Mouse (Mus musculus) forebrain, embryonic 10.5 days (tissue): Measurements from ENCODE around the gene 1700025B11Rik. TPM values are rescaled to one million over a fixed set of nuclear protein-coding genes. Genes with fewer than 3 reads are reported as not detected.
"Not testable (repeated sequence)": the region's sequence is repeated elsewhere in the genome, so short reads cannot be mapped to it uniquely, and the experiment has no call there.

Experiments used
- DNase-seq: peaks from one replicate; pipeline ENCODE4 v3.0.0-alpha.2; 2017; ENCODE audit warnings: low spot score; ENCODE audit errors: extremely low spot score
- H3K27ac ChIP-seq: fragments of 300-500 bp; sonication (generic); 2 replicates; pipeline ENCODE4 v1.5.1; 2016; ENCODE audit warnings: mild to moderate bottlenecking
- H3K27me3 ChIP-seq: fragments of 300-500 bp; sonication (generic); 2 replicates; pipeline ENCODE4 v1.6.1; 2016; ENCODE audit warnings: mild to moderate bottlenecking; ENCODE audit not compliant: poor library complexity, severe bottlenecking
- H3K36me3 ChIP-seq: fragments of 300-500 bp; sonication (generic); replicated peaks from 2 replicates; pipeline ENCODE4 v1.6.1; 2016; ENCODE audit warnings: mild to moderate bottlenecking, moderate library complexity
- H3K4me1 ChIP-seq: fragments of 300-500 bp; sonication (generic); 2 replicates; pipeline ENCODE4 v1.6.1; 2016
- H3K4me3 ChIP-seq: fragments of 300-500 bp; sonication (generic); 2 replicates; pipeline ENCODE4 v1.5.1; 2016; ENCODE audit warnings: mild to moderate bottlenecking, moderate library complexity
- H3K9me3 ChIP-seq: fragments of 300-500 bp; sonication (generic); 2 replicates; pipeline ENCODE4 v1.6.1; 2016; ENCODE audit warnings: mild to moderate bottlenecking, moderate library complexity
- WGBS: fragments of 180-500 bp; shearing (Covaris S2); methylation state at CpG from one replicate; pipeline ENCODE4 v1.1.7; 2016; 5-methylcytosine and 5-hydroxymethylcytosine counted together
- polyA plus RNA-seq: library from polyadenylated mRNA; unstranded; fragments of >200 nt; fragmentation: Nextera tagmentation; extraction: Ambion mirVana; gene quantifications from 2 replicates; pipeline ENCODE4 v1.2.1, GENCODE M21; 2016

The 1700025B11Rik gene
- polyA plus RNA-seq, 1 experiment from 2014 or later: not detected

DNA sequence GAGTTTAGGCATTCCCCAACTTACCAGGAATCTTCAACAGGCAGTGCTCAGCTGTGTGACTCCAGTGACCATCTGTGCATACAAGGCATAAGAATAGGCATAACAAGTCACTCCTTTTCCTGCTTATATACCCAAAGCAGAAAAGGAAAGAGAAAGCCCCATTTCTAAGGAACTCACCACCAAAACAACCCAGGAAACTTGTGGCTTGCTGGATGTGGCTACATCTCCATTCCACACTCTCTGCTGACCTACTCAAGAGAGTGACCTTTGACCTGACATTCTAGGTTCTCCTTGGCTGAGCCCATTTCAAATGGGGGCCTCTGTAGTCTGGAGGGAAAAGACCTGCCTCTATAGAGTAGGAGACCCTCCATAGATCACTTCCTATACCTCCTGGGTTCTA lies 28.5 kb downstream of the 1700025B11Rik start, which contains the start of gene Apol7c:
TSS of gene Apol7c (minus strand) at position 101 of the 400 bp plus-strand sequence.
- no peaks in the 10 kb centered on the region for H3K9me3 ChIP-seq
- H3K4me1 ChIP-seq: no peaks in the 10 kb centered on the region
- DNase-seq: no peak
- H3K36me3 ChIP-seq: no peaks in the 10 kb centered on the region
- no peaks in the 10 kb centered on the region for H3K27me3 ChIP-seq
- H3K4me3 ChIP-seq: no peak within 1 kb of the TSS
- no peak within 1 kb of the TSS for H3K27ac ChIP-seq

DNA sequence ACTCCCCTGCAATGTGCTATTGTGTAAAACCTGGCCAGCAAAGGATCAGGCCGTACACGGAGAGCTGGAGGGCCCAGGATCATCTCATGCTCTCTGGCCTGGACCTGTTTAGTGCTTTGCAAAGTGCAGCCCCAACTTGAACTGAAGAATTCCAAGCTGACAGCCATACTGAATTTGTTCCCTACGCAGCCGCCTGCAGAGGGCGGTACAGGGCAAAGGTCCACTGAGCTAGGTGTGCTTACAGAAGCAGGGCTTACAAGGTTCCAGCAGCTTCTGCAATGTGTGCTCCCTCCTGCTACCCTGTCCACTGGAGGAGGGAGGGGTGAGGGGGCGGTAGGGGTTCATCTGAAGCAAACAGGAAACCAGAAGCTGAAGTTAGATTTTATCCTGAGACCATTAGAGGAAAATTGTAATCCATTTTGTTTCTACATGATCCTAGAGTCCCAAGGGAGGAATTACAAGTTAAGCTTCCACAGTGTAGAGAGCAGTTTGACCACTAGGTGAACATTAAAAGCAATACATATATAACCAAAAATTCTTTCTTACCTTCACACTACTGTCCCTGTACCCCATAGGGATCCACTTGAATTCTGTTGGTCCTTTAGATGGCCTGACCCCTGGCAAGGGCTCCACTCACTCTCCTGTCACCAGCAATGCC lies 38.4 kb downstream of the 1700025B11Rik start:
- not testable (repeated sequence) for H3K9me3 ChIP-seq, H3K4me3 ChIP-seq
- 18% methylated on average over 6 of the region's 6 CpGs for WGBS

DNA sequence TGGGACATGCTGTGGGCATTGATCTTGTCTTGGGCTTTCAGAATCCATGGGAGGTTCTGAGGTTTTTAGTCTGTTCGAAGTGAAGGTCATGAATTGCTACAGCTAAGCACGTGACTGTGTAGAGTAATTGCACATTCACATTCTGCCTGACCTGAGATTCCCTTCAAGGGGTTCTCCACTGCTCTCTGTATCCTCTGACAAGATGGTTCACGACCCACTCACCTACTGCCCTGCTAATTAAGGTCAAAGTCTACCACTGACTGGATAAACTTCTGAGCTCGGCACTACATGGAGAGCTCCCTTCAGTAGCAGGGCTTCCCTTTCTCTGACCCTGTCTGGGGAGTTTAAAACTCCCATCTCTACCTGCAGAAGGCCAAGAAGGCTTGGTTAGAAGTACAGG lies 41.1 kb downstream of the 1700025B11Rik start:
- H3K4me3 ChIP-seq, H3K27ac ChIP-seq, H3K27me3 ChIP-seq, H3K4me1 ChIP-seq, DNase-seq, H3K36me3 ChIP-seq, H3K9me3 ChIP-seq: not testable (repeated sequence)
- 74% methylated on average over 4 of the region's 4 CpGs for WGBS

More for the DNA sequence above, 38.4 kb downstream of the 1700025B11Rik start:
- not testable (repeated sequence) for H3K36me3 ChIP-seq, H3K4me1 ChIP-seq, H3K27ac ChIP-seq, H3K27me3 ChIP-seq
- DNase-seq: peak; percentile 44

Other genes starting within 250 kb of the 1700025B11Rik start
- gene Apol7a, start 162.8 kb downstream of the 1700025B11Rik start, polyA plus RNA-seq: not detected in 2 replicates
- gene Apol9a, start 150.8 kb downstream of the 1700025B11Rik start, polyA plus RNA-seq: not detected in 2 replicates
- gene Apol7b, start 114.4 kb downstream of the 1700025B11Rik start, polyA plus RNA-seq: not detected in 2 replicates
- gene Apol10a, start 84.8 kb downstream of the 1700025B11Rik start, polyA plus RNA-seq: not detected in 2 replicates
- gene Apol11a, start 53.6 kb downstream of the 1700025B11Rik start, polyA plus RNA-seq: not detected in 2 replicates
- gene Apol7c, start 28.6 kb downstream of the 1700025B11Rik start, polyA plus RNA-seq: not detected in 2 replicates
- gene Apol10b, start 34.2 kb upstream of the 1700025B11Rik start, polyA plus RNA-seq: not detected in 2 replicates
- gene Gm36245, start 37.4 kb upstream of the 1700025B11Rik start, polyA plus RNA-seq: not detected in 2 replicates
- not detected in 2 replicates for gene Apol11b, start 81.4 kb upstream of the 1700025B11Rik start, polyA plus RNA-seq
- not detected in 2 replicates for gene Apol7e, start 137.0 kb upstream of the 1700025B11Rik start, polyA plus RNA-seq
- not detected in 2 replicates for gene Apol9b, start 167.1 kb upstream of the 1700025B11Rik start, polyA plus RNA-seq
- 0.07 and 0.24 TPM in 2 replicates for gene Apol8, start 195.1 kb upstream of the 1700025B11Rik start, polyA plus RNA-seq